Mouse (Mus musculus) embryo, embryonic 11.5 days (tissue): ENCODE data around the gene Enc1.

Experiments
- DNase-seq: peaks from one replicate; pipeline ENCODE4 v3.0.0-alpha.2; 2012; ENCODE audit warnings: low read depth, low spot score

The Enc1 gene

DNA sequence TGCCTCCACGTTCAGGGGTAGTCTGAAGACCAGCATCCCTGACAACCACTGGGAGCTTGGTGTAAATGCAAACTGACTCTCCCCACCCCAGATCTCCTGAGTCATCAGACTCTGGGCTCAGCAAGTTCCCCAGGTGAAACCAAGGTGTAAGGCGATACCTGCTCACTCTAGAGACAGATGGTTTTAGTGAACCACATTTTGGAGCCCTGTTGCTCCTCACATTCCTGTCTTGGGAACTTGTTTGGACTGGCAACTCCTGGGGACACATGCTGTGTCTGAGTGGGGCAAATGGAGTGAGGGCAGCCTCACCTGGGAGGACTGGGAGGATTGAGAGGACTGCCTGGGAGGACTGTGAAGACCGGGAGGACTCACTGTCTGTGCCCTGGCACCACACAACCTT lies 13.1 kb upstream of the Enc1 start:
- DNase-seq = no peak

- no peak for DNase-seq
These were observed 10.8 kb upstream of the Enc1 start for GRCm38 (mm10) chr13:97230101-97230500.

DNA sequence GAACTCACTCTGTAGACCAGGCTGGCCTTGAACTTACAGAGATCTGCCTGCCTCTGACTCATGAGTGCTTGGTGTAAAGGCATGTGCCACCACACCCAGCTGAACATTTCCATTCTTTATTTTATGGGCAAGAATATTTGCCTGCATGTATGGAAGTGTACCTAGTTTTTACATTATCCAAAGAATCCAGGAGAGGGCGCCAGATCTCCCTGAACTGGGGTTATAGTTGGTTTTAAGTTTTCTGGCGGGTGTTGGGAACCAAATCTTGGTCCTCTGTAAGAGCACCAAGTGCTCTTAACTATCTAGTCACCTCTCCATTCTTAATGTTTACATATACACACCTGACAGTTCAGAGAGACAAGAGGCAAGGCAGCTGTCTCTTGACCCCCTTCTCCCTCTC lies 7.8 kb upstream of the Enc1 start:
- DNase-seq = no peak

- DNase-seq = peak; percentile 84
These were observed 6.0 kb upstream of the Enc1 start for GRCm38 (mm10) chr13:97234785-97235417.

GRCm38 (mm10) chr13:97235911-97236310 lies 5.0 kb upstream of the Enc1 start:
- DNase-seq = no peak

GRCm38 (mm10) chr13:97237700-97238099 lies 3.2 kb upstream of the Enc1 start:
- no peak for DNase-seq

GRCm38 (mm10) chr13:97238181-97238981 lies 2.5 kb upstream of the Enc1 start:
- DNase-seq = no peak

DNA sequence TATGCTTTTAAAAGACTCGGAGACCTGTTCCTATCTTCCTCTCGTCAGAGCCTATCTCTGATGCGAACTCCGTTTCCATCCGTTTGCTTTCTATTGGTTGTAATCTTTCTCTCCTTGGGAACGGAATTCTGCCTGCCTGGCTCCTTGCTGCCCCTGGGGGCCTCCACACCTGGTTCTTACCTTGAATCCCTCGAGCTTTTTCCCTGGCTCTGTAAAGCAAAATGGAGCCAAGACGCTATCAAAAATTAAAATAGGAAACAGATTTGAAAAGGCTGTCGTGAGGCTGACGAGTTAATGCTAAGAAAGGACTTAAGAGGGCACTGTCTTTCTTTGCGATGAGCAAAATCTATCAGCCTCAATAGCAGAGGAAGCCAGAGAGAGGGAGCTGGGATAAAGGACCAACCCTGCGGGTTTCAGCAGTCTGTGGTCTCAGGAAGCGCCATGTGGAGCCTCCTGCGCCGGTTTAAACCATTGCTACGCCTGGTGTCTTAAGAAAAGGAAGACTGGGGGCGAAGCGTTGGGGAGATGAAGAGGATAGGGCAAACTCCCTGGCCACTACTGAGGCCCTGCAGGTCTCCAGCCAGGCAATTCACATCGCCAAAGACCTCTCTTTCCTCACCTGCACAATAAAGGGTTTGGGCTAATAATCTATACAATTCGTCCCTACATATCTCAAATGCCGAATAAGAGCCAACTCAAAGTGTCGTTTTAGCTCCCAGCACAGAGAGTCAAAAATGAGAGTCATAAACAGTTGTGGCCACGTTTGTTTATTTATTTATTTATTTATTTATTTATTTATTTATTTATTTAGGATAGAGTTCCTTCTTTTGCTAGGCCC lies 1.3 kb upstream of the Enc1 start:
- no peak for DNase-seq

GRCm38 (mm10) chr13:97240279-97240964 lies 483 bp upstream of the Enc1 start:
- peak; percentile 67 for DNase-seq

- DNase-seq = no peak
These were observed 929 bp downstream of the Enc1 start for GRCm38 (mm10) chr13:97241787-97242280.

DNA sequence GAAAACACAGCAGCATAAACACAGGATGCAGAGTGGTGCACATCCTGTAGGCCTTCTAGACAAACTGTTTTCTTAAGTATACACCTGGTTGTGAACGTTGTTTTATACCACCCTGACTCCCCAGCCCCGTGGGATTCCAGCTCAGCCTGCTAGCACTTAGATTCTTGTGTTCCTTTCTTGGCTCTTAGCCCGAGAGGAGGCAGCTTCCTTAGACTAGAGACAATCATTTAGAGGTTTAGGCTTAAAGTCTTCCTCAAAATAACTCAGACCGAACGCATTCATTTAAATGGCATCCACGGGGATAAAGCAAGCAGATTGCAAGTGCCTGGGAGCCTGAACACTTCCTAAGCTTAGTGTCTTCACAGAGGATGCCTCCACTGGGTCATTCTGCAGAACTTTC lies 1.8 kb downstream of the Enc1 start:
- no peak for DNase-seq

DNA sequence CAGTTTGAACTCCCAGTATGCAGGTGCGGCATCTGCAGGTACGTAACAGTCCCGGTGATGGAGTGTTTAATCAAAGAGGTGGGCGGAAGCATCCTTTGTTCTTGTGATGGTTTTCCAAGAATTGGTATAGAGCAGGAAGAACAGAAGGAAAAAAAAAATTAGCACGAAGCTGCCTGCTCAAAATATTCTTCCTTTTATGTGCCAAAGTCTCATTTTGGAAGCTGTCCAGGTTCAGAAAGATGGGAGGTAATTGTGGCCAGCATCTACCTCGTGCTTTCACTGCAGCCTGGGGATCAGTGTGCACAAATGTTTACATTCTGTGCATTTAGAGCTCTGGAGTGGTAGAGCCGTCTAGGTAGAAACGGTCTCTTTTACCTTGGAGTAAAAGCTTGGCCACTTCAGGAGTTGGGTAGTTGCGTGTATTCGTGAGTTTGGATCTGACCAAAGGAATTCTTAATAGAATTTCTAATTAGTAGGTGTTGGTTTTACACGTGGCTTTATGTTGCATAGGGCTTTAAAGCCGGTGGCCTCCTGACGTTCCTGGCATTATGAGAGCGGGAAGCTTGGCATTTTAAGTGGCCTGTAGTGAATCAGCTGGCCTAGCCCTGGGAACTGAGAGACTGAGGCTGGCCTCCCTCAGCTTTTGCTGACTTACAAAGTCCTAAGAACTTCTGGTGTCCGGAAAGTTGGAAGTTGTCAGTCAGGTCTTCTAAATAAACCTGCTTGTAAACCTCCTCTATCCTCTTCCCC lies 3.2 kb downstream of the Enc1 start:
- DNase-seq = no peak

- no peak for DNase-seq
These were observed 3.8 kb downstream of the Enc1 start for GRCm38 (mm10) chr13:97244712-97245105.

DNA sequence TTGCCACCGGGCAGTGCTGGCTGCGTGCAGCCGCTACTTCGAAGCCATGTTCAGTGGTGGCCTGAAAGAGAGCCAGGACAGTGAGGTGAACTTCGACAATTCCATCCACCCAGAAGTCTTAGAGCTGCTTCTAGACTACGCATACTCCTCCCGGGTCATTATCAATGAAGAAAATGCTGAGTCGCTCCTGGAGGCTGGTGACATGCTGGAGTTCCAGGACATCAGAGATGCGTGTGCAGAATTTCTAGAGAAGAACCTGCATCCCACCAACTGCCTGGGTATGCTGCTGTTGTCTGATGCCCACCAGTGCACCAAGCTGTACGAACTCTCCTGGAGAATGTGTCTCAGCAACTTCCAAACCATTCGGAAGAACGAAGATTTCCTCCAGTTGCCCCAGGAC lies 4.3 kb downstream of the Enc1 start:
- DNase-seq = no peak

DNA sequence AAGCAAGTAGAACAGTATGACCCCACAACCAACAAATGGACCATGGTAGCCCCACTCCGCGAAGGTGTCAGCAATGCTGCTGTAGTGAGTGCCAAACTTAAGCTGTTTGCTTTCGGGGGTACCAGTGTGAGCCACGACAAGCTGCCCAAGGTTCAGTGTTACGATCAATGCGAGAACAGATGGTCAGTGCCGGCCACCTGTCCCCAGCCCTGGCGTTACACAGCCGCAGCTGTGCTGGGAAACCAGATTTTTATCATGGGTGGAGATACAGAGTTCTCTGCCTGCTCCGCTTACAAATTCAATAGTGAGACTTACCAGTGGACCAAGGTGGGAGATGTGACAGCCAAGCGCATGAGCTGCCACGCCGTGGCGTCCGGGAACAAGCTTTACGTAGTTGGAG lies 5.3 kb downstream of the Enc1 start:
- DNase-seq = no peak

DNA sequence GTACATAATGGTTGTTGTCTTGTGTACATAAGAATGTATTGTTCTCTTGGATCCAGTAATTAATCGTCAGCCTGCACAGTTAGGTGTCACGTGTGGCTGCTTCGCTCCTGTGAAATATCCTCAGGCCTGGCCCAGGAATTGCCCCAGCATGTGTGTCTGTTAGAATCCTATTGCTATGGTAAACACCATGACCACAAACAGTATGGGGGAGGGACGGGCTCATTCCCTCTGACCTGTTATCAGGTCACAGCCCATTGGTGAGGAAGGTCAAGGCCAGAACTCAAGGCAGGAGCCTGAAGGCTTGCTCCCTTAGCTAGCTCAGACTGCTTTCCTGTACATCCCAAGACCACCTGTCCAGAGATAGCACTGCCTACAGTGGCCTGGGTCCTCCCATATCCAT lies 6.8 kb downstream of the Enc1 start:
- DNase-seq = no peak

DNA sequence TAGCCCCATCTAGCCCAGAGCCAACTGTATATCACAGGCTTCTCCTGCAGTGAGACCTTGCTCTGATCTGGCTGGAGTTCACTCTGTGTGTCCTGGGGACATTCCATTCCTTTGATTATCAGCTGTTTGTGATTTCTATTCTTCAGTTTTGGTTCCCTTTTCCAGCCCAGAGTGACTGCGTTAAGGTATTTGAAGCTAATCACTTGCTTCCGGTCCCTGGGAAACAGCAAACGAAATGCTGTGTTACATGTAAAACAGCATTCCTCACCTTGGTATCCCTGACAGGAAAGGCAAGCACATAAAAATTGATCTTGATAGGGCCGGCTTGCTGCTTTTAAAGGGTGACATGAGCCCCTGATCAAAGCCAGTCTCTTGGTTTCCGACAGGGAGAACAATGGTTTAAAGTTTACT lies 8.2 kb downstream of the Enc1 start:
- DNase-seq = no peak

DNA sequence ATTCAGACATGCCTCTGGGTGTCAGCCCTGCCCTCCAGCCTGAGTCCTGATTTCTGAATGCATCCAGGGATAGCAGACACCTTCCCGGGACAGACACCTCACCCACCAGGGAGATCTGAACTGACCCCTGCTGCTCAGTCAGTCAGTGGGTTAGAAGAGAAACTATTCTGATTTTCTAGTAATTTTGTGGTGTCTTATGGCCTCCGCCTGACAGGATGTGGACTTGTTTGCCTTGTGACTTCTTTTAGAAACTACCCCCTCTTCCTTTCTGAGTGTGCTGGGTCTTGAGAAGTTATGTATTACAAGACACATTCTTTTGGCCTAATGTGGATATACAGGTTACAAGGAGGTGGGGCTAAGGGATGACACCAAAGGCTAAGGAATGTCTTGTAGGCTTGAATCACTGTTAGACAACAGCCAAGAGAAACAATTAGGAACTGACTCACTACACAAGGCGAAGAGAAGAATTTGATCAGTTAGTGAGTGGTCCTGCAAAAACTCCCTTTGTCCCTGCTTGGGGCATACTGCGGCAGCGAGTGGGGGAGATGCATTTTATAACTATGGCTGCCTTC lies 8.7 kb downstream of the Enc1 start:
- DNase-seq = no peak

DNA sequence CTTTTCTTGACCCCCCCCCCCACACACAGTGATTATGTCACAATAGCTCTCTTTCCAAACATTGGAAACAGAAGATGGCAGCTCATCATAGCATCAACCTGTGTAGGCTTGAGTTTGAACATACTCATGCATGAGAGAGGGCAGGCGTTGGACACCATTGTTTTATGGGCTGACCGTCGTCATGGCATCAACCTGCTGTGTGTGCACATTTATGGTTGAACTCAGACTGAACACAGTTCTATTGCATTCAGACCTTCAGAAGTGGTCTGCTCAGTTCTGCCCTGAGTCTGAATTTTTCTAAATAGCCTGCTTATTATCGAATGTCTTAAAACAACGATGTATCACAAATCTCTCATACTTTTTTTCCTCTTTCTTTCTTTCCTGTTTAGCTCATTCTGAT lies 9.2 kb downstream of the Enc1 start:
- no peak for DNase-seq

GRCm38 (mm10) chr13:97250551-97251380 lies 9.9 kb downstream of the Enc1 start:
- DNase-seq = no peak
